Mouse (Mus musculus): Measurements from ENCODE around the gene Hdac8. TPM values are rescaled to one million over a fixed set of nuclear protein-coding genes. Genes with fewer than 3 reads are reported as not detected.

The Hdac8 gene
- total RNA-seq, 2 experiments from 2014 or later = 4.1 to 7.3 TPM

DNA sequence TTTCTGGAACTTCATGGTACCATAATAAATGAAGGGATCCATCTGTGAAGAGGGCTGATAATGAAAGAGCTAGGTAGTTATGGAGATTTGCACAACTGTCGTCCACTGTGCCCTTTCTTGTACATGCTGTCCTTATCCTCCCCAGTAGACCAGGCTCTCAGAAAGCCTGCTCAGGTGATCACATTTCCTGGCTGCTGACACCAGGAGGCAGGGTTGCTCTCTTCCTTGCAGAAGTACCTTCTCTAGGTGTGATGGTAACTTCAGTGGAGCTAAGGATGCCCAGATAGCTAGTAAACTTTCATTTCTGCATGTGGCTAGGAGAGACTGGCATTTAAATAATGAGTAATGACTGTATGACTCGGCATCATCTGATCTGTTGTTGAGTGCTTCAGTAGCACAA lies 260.8 kb downstream of the Hdac8 start:
- ATAC-seq (replicated peaks; ENCODE audit: low FRiP score, poor library complexity, severe bottlenecking) = no peak

Other genes with a start within 250 kb of the Hdac8 start
- 0.38 and 2.1 TPM in 2 replicates for gene Phka1, start 138.9 kb upstream of the Hdac8 start, total RNA-seq (2015; ENCODE audit: low replicate concordance)
- 1.4 TPM in 2 replicates for gene Phka1, start 138.9 kb upstream of the Hdac8 start, total RNA-seq (2017; ENCODE audit: low replicate concordance)
- not detected in 2 replicates for gene Gm3880, start 181.6 kb upstream of the Hdac8 start, total RNA-seq (2015; ENCODE audit: low replicate concordance)
- gene Gm3880, start 181.6 kb upstream of the Hdac8 start, total RNA-seq (2017; ENCODE audit: low replicate concordance) = not detected in 2 replicates
- not detected in 2 replicates for gene Gm9112, start 202.3 kb upstream of the Hdac8 start, total RNA-seq (2015; ENCODE audit: low replicate concordance)
- not detected in 2 replicates for gene Gm9112, start 202.3 kb upstream of the Hdac8 start, total RNA-seq (2017; ENCODE audit: low replicate concordance)
- not detected in 2 replicates for gene Dmrtc1b, start 202.5 kb upstream of the Hdac8 start, total RNA-seq (2015; ENCODE audit: low replicate concordance)
- gene Dmrtc1b, start 202.5 kb upstream of the Hdac8 start, total RNA-seq (2017; ENCODE audit: low replicate concordance) = not detected in 2 replicates

Measured in erythroblast, adult 5-6 weeks (primary cell).